Mouse (Mus musculus) kidney, embryonic 14.5 days (tissue): ENCODE measurements around the gene Pfkfb3. TPM values are rescaled to one million over a fixed set of nuclear protein-coding genes. Genes with fewer than 3 reads are reported as not detected.
A peak's percentile ranks its signal among the peaks of the same experiment; 100 is the strongest.

Experiments
- ATAC-seq: fragments of 200-750 bp; cut with Nextera tagmentation; 2 replicates; pipeline ENCODE4 v1.8.0; 2017; ENCODE audit warnings: moderate number of reproducible peaks, mild to moderate bottlenecking, moderate TSS enrichment, moderate library complexity; ENCODE audit not compliant: low FRiP score, low TSS enrichment
- H3K27ac ChIP-seq: fragments of 300-500 bp; sonication (generic); 2 replicates; pipeline ENCODE4 v1.5.1; 2014; ENCODE audit warnings: low read depth, mild to moderate bottlenecking, low read length, moderate library complexity, mixed read lengths
- H3K27me3 ChIP-seq: fragments of 300-500 bp; sonication (generic); 2 replicates; pipeline ENCODE4 v1.6.1; 2014; ENCODE audit warnings: mild to moderate bottlenecking, low read length; ENCODE audit not compliant: control insufficient read depth, insufficient read depth
- H3K36me3 ChIP-seq: fragments of 300-500 bp; sonication (generic); 2 replicates; pipeline ENCODE4 v1.6.1; 2014; ENCODE audit warnings: low read length, mixed read lengths; ENCODE audit not compliant: control insufficient read depth, insufficient read depth
- H3K4me1 ChIP-seq: fragments of 300-500 bp; sonication (generic); 2 replicates; pipeline ENCODE4 v1.6.1; 2014; ENCODE audit warnings: low read length, mixed read lengths; ENCODE audit not compliant: control insufficient read depth, insufficient read depth
- H3K4me2 ChIP-seq: fragments of 300-500 bp; sonication (generic); replicated peaks from 2 replicates; pipeline ENCODE4 v1.6.1; 2014; ENCODE audit warnings: low read depth, mild to moderate bottlenecking, low read length
- H3K4me3 ChIP-seq: fragments of 300-500 bp; sonication (generic); 2 replicates; pipeline ENCODE4 v1.5.1; 2014; ENCODE audit warnings: mild to moderate bottlenecking, low read length
- H3K9ac ChIP-seq: fragments of 300-500 bp; sonication (generic); 2 replicates; pipeline ENCODE4 v1.6.1; 2014; ENCODE audit warnings: low read depth, mild to moderate bottlenecking, low read length, moderate library complexity
- H3K9me3 ChIP-seq: fragments of 300-500 bp; sonication (generic); 2 replicates; pipeline ENCODE4 v1.6.1; 2016; ENCODE audit warnings: low read length; ENCODE audit not compliant: control insufficient read depth
- WGBS: fragments of 180-500 bp; shearing (Covaris S2); extraction: QIAGEN DNeasy Blood & Tissue Kit; methylation state at CpG from one replicate; pipeline ENCODE4 v1.1.7; 2014; 5-methylcytosine and 5-hydroxymethylcytosine counted together
- polyA plus RNA-seq: library from polyadenylated mRNA; unstranded; fragments of >200 nt; fragmentation: Nextera tagmentation; extraction: Ambion mirVana; gene quantifications from 2 replicates; pipeline ENCODE4 v1.2.1, GENCODE M21; 2014

Gene Pfkfb3
- polyA plus RNA-seq, 1 experiment from 2014 or later, result 10.5 TPM

GRCm38 (mm10) chr2:11441864-11442263 is 112.0 kb downstream of the Pfkfb3 start:
- 52% methylated on average over 4 of the region's 4 CpGs for WGBS
- Histone ChIP-seq H3K27ac (no peak overlapping the region), H3K4me2 (no peak overlapping the region), H3K4me3 (no peak overlapping the region), H3K4me1 (no peaks in the 10 kb centered on the region), H3K36me3 (no peaks in the 10 kb centered on the region), H3K27me3 (no peaks in the 10 kb centered on the region), H3K9me3 (no peaks in the 10 kb centered on the region), H3K9ac (no peak overlapping the region)
- ATAC-seq, result no peak

- H3K4me1 ChIP-seq, result peaks cover under 1% of the 10 kb centered on the region; the same call in 1 of the 2 replicates
- no peak overlapping the region for H3K27ac ChIP-seq
- no peaks in the 10 kb centered on the region for H3K27me3 ChIP-seq
- H3K9me3 ChIP-seq, result no peaks in the 10 kb centered on the region
- ATAC-seq, result no peak
- no peak overlapping the region for H3K4me3 ChIP-seq
- no peaks in the 10 kb centered on the region for H3K36me3 ChIP-seq
- WGBS, result 37% methylated on average over 12 of the region's 12 CpGs
- no peak overlapping the region for H3K4me2 ChIP-seq
- no peak overlapping the region for H3K9ac ChIP-seq
These were observed 115.5 kb downstream of the Pfkfb3 start for GRCm38 (mm10) chr2:11438231-11438954.

- Histone ChIP-seq H3K4me2 (no peak overlapping the region), H3K27me3 (no peaks in the 10 kb centered on the region), H3K4me1 (peaks cover 12% of the 10 kb centered on the region; the same call in 1 of the 2 replicates), H3K9ac (no peak overlapping the region), H3K27ac (no peak overlapping the region), H3K9me3 (no peaks in the 10 kb centered on the region), H3K4me3 (no peak overlapping the region), H3K36me3 (no peaks in the 10 kb centered on the region)
- WGBS, result 94% methylated on average over 11 of the region's 11 CpGs
- ATAC-seq, result no peak
These were observed 117.5 kb downstream of the Pfkfb3 start for GRCm38 (mm10) chr2:11436353-11436752.

GRCm38 (mm10) chr2:11433353-11433752 is 120.5 kb downstream of the Pfkfb3 start:
- no peak overlapping the region for H3K4me3 ChIP-seq
- no peak for ATAC-seq
- no peaks in the 10 kb centered on the region for H3K9me3 ChIP-seq
- H3K4me2 ChIP-seq, result no peak overlapping the region
- H3K27me3 ChIP-seq, result no peaks in the 10 kb centered on the region
- H3K4me1 ChIP-seq, result peaks cover 12% of the 10 kb centered on the region; the same call in 1 of the 2 replicates
- no peak overlapping the region for H3K9ac ChIP-seq
- peak overlapping the region; percentile 42; the same call in 1 of the 2 replicates for H3K27ac ChIP-seq
- WGBS, result 69% methylated on average over 5 of the region's 5 CpGs
- H3K36me3 ChIP-seq, result no peaks in the 10 kb centered on the region

- H3K27me3 ChIP-seq, result no peaks in the 10 kb centered on the region
- no peak overlapping the region for H3K27ac ChIP-seq
- WGBS, result 12% methylated on average over 3 of the region's 3 CpGs
- ATAC-seq, result peak; percentile 85
- H3K4me3 ChIP-seq, result no peak overlapping the region
- H3K9ac ChIP-seq, result no peak overlapping the region
- H3K9me3 ChIP-seq, result no peaks in the 10 kb centered on the region
- H3K4me1 ChIP-seq, result peaks cover 22% of the 10 kb centered on the region
- no peak overlapping the region for H3K4me2 ChIP-seq
- no peaks in the 10 kb centered on the region for H3K36me3 ChIP-seq
These were observed 124.3 kb downstream of the Pfkfb3 start for GRCm38 (mm10) chr2:11429538-11429937.

- no peaks in the 10 kb centered on the region for H3K9me3 ChIP-seq
- H3K4me2 ChIP-seq, result no peak overlapping the region
- WGBS, result 89% methylated on average over 4 of the region's 4 CpGs
- no peak overlapping the region for H3K9ac ChIP-seq
- no peaks in the 10 kb centered on the region for H3K27me3 ChIP-seq
- H3K36me3 ChIP-seq, result no peaks in the 10 kb centered on the region
- H3K4me3 ChIP-seq, result no peak overlapping the region
- H3K4me1 ChIP-seq, result peaks cover 22% of the 10 kb centered on the region
- ATAC-seq, result no peak
- H3K27ac ChIP-seq, result no peak overlapping the region
These were observed 125.3 kb downstream of the Pfkfb3 start for GRCm38 (mm10) chr2:11428621-11429020.

- H3K4me1 ChIP-seq, result peaks cover 18% of the 10 kb centered on the region
- H3K27me3 ChIP-seq, result no peaks in the 10 kb centered on the region
- H3K36me3 ChIP-seq, result no peaks in the 10 kb centered on the region
- no peak overlapping the region for H3K4me3 ChIP-seq
- no peak overlapping the region for H3K4me2 ChIP-seq
- no peaks in the 10 kb centered on the region for H3K9me3 ChIP-seq
- WGBS, result 92% methylated on average over 6 of the region's 6 CpGs
- H3K9ac ChIP-seq, result no peak overlapping the region
- no peak for ATAC-seq
- H3K27ac ChIP-seq, result no peak overlapping the region
These were observed 126.3 kb downstream of the Pfkfb3 start for GRCm38 (mm10) chr2:11427596-11427995.

- Histone ChIP-seq H3K4me1 (peaks cover 11% of the 10 kb centered on the region), H3K27ac (0 out of 2 replicates have a peak overlapping the region, but pooled peaks have one; percentile 47), H3K4me2 (no peak overlapping the region), H3K9ac (no peak overlapping the region), H3K36me3 (no peaks in the 10 kb centered on the region), H3K9me3 (no peaks in the 10 kb centered on the region), H3K27me3 (no peaks in the 10 kb centered on the region), H3K4me3 (no peak overlapping the region)
- 21% methylated on average over 3 of the region's 3 CpGs for WGBS
- no peak for ATAC-seq
These were observed 127.5 kb downstream of the Pfkfb3 start for GRCm38 (mm10) chr2:11426379-11426778.

GRCm38 (mm10) chr2:11425421-11426131 is 128.3 kb downstream of the Pfkfb3 start:
- Histone ChIP-seq H3K27me3 (no peaks in the 10 kb centered on the region), H3K4me2 (peak overlapping the region; percentile 5; the same call in 1 of the 2 replicates), H3K36me3 (no peaks in the 10 kb centered on the region), H3K9ac (no peak overlapping the region), H3K9me3 (no peaks in the 10 kb centered on the region), H3K27ac (peak overlapping the region; percentile 47), H3K4me1 (peaks cover 10% of the 10 kb centered on the region), H3K4me3 (no peak overlapping the region)
- 7% methylated on average over 5 of the region's 5 CpGs for WGBS
- peak; percentile 81 for ATAC-seq
